Mouse (Mus musculus): ENCODE data around the gene Ankrd13b. TPM values are rescaled to one million over a fixed set of nuclear protein-coding genes. Genes with fewer than 3 reads are reported as not detected.

The Ankrd13b gene
- total and polyA plus RNA-seq, 3 experiments, result 22.6 to 54.0 TPM; not detected in 1

- TF ChIP-seq ZMIZ1 (IDR thresholded peaks at IDR 0.05; ENCODE audit: low read depth, low read length) (peak; percentile 58; the same call in 1 of the 2 replicates), MAX (IDR thresholded peaks at IDR 0.05; ENCODE audit: low read length) (no peak; the same call in 1 of the 2 replicates), SMC3 (IDR thresholded peaks at IDR 0.05; ENCODE audit: low read depth, low read length) (no peak), GABPA (IDR thresholded peaks at IDR 0.05; ENCODE audit: low read depth, low read length) (no peak), ZKSCAN1 (IDR thresholded peaks at IDR 0.05; ENCODE audit: low read depth, low read length) (no peak), MYC (IDR thresholded peaks at IDR 0.05; ENCODE audit: low read depth, low read length) (no peak), TAL1 (IDR thresholded peaks at IDR 0.05; ENCODE audit: low read length) (no peak), MAZ (IDR thresholded peaks at IDR 0.05; ENCODE audit: low read depth, low read length) (peak; percentile 91), POLR2A (IDR thresholded peaks at IDR 0.05; ENCODE audit: control insufficient read depth in 1 of 2, insufficient read depth in 1 of 2, low read depth in 1 of 2, low read length in 2 of 2, poor library complexity in 1 of 2) (peak; percentile 64 to 84; a peak in 3 of 4 replicates), RAD21 (IDR thresholded peaks at IDR 0.05; ENCODE audit: low read depth, low read length) (no peak), CHD2 (IDR thresholded peaks at IDR 0.05; ENCODE audit: low read length) (no peak), CTCF (IDR thresholded peaks at IDR 0.05 in 2 of 3, conservative IDR thresholded peaks at IDR 0.05 in 1 of 3; ENCODE audit: control insufficient read depth in 1 of 3, insufficient read depth in 1 of 3, low read depth in 2 of 3, low read length in 3 of 3, poor library complexity in 1 of 3, severe bottlenecking in 1 of 3) (peak in 1 of 3 experiments; percentile 4; a peak in 2 of 6 replicates), ZC3H11A (IDR thresholded peaks at IDR 0.05; ENCODE audit: low read depth, low read length) (no peak), POLR2AphosphoS5 (IDR thresholded peaks at IDR 0.05; ENCODE audit: borderline replicate concordance, low read depth, low read length) (no peak), BHLHE40 (IDR thresholded peaks at IDR 0.05; ENCODE audit: borderline replicate concordance, low read depth, low read length) (no peak), MAFK (IDR thresholded peaks at IDR 0.05; ENCODE audit: borderline replicate concordance, low read depth, low read length) (no peak), RCOR1 (IDR thresholded peaks at IDR 0.05; ENCODE audit: low read depth, low read length) (no peak), ETS1 (IDR thresholded peaks at IDR 0.05; ENCODE audit: low read depth, low read length) (no peak; the same call in 1 of the 2 replicates), UBTF (IDR thresholded peaks at IDR 0.05; ENCODE audit: borderline replicate concordance, insufficient read depth, low read depth, low read length) (no peak), EP300 (IDR thresholded peaks at IDR 0.05; ENCODE audit: low read depth in 1 of 2, low read length in 2 of 2) (0 out of 4 replicates have a peak, but pooled peaks of 1 of the 2 experiments have one; percentile 7), ELF1 (IDR thresholded peaks at IDR 0.05; ENCODE audit: low read depth, low read length) (peak; percentile 61), POLR2AphosphoS2 (IDR thresholded peaks at IDR 0.05; ENCODE audit: low read length) (peak; percentile 76; the same call in 1 of the 2 replicates)
These were observed 3.4 kb upstream of the Ankrd13b start (continued) for GRCm38 (mm10) chr11:77492911-77493332.

GRCm38 (mm10) chr11:77492311-77492871 is 2.9 kb upstream of the Ankrd13b start:
- H3K36me3 ChIP-seq (ENCODE audit: control insufficient read depth in 1 of 2, insufficient read depth in 2 of 2, low read length in 2 of 2), result peaks cover 0 to 25% of the 10 kb centered on the region in 2 experiments; a peak in 2 of 4 replicates
- no peaks in the 10 kb centered on the region for H3K27me3 ChIP-seq (ENCODE audit: control insufficient read depth in 1 of 2, insufficient read depth in 2 of 2, low read length in 2 of 2)
- H3K4me3 ChIP-seq (ENCODE audit: control insufficient read depth in 1 of 2, insufficient read depth in 1 of 2, low read depth in 2 of 2, low read length in 2 of 2), result peak overlapping the region; percentile 86 to 90
- peak overlapping the region; percentile 96 for H3K27ac ChIP-seq (ENCODE audit: control insufficient read depth, low read depth, low read length)
- H3K9ac ChIP-seq (ENCODE audit: control insufficient read depth, low read depth, low read length, poor library complexity, severe bottlenecking), result peak overlapping the region; percentile 93
- H3K9me3 ChIP-seq (replicated peaks; ENCODE audit: insufficient read depth, low read length), result no peaks in the 10 kb centered on the region
- peak; percentile 90 for DNase-seq (ENCODE audit: low read depth, low spot score)
- H3K4me1 ChIP-seq (ENCODE audit: control insufficient read depth in 1 of 2, insufficient read depth in 2 of 2, low read length in 2 of 2), result peaks cover 2 to 34% of the 10 kb centered on the region in 2 experiments; a peak in 3 of 4 replicates
- peaks cover 58% of the 10 kb centered on the region for H3K79me2 ChIP-seq (ENCODE audit: control insufficient read depth, insufficient read depth, low read length, poor library complexity)
- TF ChIP-seq ZNF384 (IDR thresholded peaks at IDR 0.05; ENCODE audit: low read depth, low read length), result no peak
- peak; percentile 97 for TF ChIP-seq MAX (IDR thresholded peaks at IDR 0.05; ENCODE audit: low read length)
- no peak for TF ChIP-seq KAT2A (conservative IDR thresholded peaks at IDR 0.05; ENCODE audit: low read depth, low read length)
- 0 out of 2 replicates have a peak, but pooled peaks have one; percentile 9 for TF ChIP-seq TBP (IDR thresholded peaks at IDR 0.05; ENCODE audit: low read depth, low read length)
- TF ChIP-seq POLR2A (IDR thresholded peaks at IDR 0.05; ENCODE audit: control insufficient read depth in 1 of 2, insufficient read depth in 1 of 2, low read depth in 1 of 2, low read length in 2 of 2, poor library complexity in 1 of 2), result 0 out of 4 replicates have a peak, but pooled peaks of 1 of the 2 experiments have one; percentile 16
- no peak for TF ChIP-seq TAL1 (IDR thresholded peaks at IDR 0.05; ENCODE audit: low read length)
- peak; percentile 38; the same call in 1 of the 2 replicates for TF ChIP-seq CHD2 (IDR thresholded peaks at IDR 0.05; ENCODE audit: low read length)
- TF ChIP-seq GABPA (IDR thresholded peaks at IDR 0.05; ENCODE audit: low read depth, low read length), result no peak
- no peak for TF ChIP-seq ZMIZ1 (IDR thresholded peaks at IDR 0.05; ENCODE audit: low read depth, low read length)
- no peak for TF ChIP-seq USF2 (IDR thresholded peaks at IDR 0.05; ENCODE audit: borderline replicate concordance in 1 of 2, insufficient read depth in 1 of 2, low read depth in 1 of 2, low read length in 2 of 2)
- peak; percentile 99 for TF ChIP-seq MYC (IDR thresholded peaks at IDR 0.05; ENCODE audit: low read depth, low read length)
- TF ChIP-seq MEF2A (IDR thresholded peaks at IDR 0.05; ENCODE audit: extremely low read depth, insufficient replicate concordance, low read depth, low read length, poor library complexity, severe bottlenecking), result no peak
- peak; percentile 73 for TF ChIP-seq USF1 (IDR thresholded peaks at IDR 0.05; ENCODE audit: low read depth, low read length)
- TF ChIP-seq GATA1 (IDR thresholded peaks at IDR 0.05; ENCODE audit: low read depth, low read length), result no peak
- TF ChIP-seq JUND (IDR thresholded peaks at IDR 0.05; ENCODE audit: low read depth, low read length), result no peak
- TF ChIP-seq NELFE (IDR thresholded peaks at IDR 0.05; ENCODE audit: low read depth, low read length), result no peak
- TF ChIP-seq MAFK (IDR thresholded peaks at IDR 0.05; ENCODE audit: borderline replicate concordance, low read depth, low read length), result no peak
- TF ChIP-seq TCF12 (IDR thresholded peaks at IDR 0.05; ENCODE audit: low read depth, low read length), result no peak
